Mouse (Mus musculus) CD8-positive naive resting alpha-beta T cell, adult 2 months (primary cell): ENCODE measurements around the gene Gm17482.

Experiments
- DNase-seq, 2 experiments: peaks; one replicate each; pipeline ENCODE4 v3.0.0; 2022; ENCODE audit warnings: low read depth in 2 of 2, low spot score in 2 of 2

The Gm17482 gene

GRCm38 (mm10) chr6:115245500-115246058 is 18.4 kb downstream of the Gm17482 start:
- DNase-seq, result no peak

- no peak for DNase-seq
Observed at GRCm38 (mm10) chr6:115251531-115251985, 24.4 kb downstream of the Gm17482 start.

- DNase-seq, result no peak
Observed at GRCm38 (mm10) chr6:115252099-115252873, 25.1 kb downstream of the Gm17482 start, which contains the start of gene Timp4. Timp4 (minus strand) TSS chr6:115252205.

GRCm38 (mm10) chr6:115255171-115255570 is 28.0 kb downstream of the Gm17482 start:
- no peak for DNase-seq

GRCm38 (mm10) chr6:115260507-115260906 is 33.4 kb downstream of the Gm17482 start:
- no peak for DNase-seq

- no peak for DNase-seq
Observed at GRCm38 (mm10) chr6:115266791-115267190, 39.6 kb downstream of the Gm17482 start.

GRCm38 (mm10) chr6:115267916-115268315 is 40.8 kb downstream of the Gm17482 start:
- DNase-seq, result no peak

- no peak for DNase-seq
Observed at GRCm38 (mm10) chr6:115268551-115269385, 41.6 kb downstream of the Gm17482 start.

GRCm38 (mm10) chr6:115269561-115269960 is 42.4 kb downstream of the Gm17482 start:
- no peak for DNase-seq

- DNase-seq, result no peak
Observed at GRCm38 (mm10) chr6:115270085-115270484, 42.9 kb downstream of the Gm17482 start.

- DNase-seq, result no peak
Observed at GRCm38 (mm10) chr6:115271326-115271725, 44.2 kb downstream of the Gm17482 start.

GRCm38 (mm10) chr6:115271866-115272271 is 44.7 kb downstream of the Gm17482 start:
- no peak for DNase-seq

- DNase-seq, result no peak
Observed at GRCm38 (mm10) chr6:115273346-115273745, 46.2 kb downstream of the Gm17482 start.

- no peak for DNase-seq
Observed at GRCm38 (mm10) chr6:115274705-115275104, 47.6 kb downstream of the Gm17482 start.

- no peak for DNase-seq
Observed at GRCm38 (mm10) chr6:115275116-115275815, 48.1 kb downstream of the Gm17482 start.

GRCm38 (mm10) chr6:115278086-115278485 is 50.9 kb downstream of the Gm17482 start:
- no peak for DNase-seq

- DNase-seq, result no peak
Observed at GRCm38 (mm10) chr6:115279639-115280038, 52.5 kb downstream of the Gm17482 start.

- DNase-seq, result no peak
Observed at GRCm38 (mm10) chr6:115284153-115284552, 57.0 kb downstream of the Gm17482 start.

GRCm38 (mm10) chr6:115286441-115286840 is 59.3 kb downstream of the Gm17482 start:
- no peak for DNase-seq

- no peak for DNase-seq
Observed at GRCm38 (mm10) chr6:115288223-115288622, 61.1 kb downstream of the Gm17482 start.

- DNase-seq, result no peak
Observed at GRCm38 (mm10) chr6:115290561-115290960, 63.4 kb downstream of the Gm17482 start.
